27 mouse cellular contexts compared by ENCODE assay signal in the genomic region with DNA sequence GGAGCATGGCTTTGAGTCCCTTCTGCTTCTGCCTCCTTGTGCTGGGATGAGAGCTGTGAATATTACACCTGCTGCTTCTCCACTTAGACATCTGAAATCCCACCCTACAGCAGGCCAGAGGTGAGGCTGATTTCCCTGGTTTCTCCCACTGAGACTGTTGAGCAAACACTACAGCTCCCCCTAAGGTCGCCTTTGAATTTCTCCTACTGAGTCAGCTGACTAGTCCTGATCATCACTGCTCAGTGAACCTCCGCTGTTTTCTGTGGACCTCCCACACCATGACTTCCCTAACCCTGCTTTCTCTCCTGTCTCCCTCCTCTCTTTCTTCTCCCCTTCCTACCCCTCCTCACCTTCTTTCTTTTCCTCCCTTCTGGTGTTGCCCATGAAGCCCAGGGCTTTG. TPM values are rescaled to one million over a fixed set of nuclear protein-coding genes. Genes with fewer than 3 reads are reported as not detected.
DNase-seq lines count a peak whose midpoint lies in the region; ATAC-seq and TF ChIP-seq lines count a peak whose summit lies in the region.
"Had no signal": no experiment of that assay in that cellular context is flagged by ENCODE, and none has a peak within 500 bp of the region (broad histone marks: within the 10 kb centered on the region; RNA-seq: fewer than 3 reads in every experiment).

No protein-coding gene starts in this region.

- ATAC-seq in intestine, postnatal 0 days = no peak
- ATAC-seq in intestine, embryonic 15.5 days = no peak
- ATAC-seq in lung, embryonic 14.5 days (ENCODE audit: insufficient read depth) = no peak
- peak; percentile 62 for ATAC-seq in granulocyte monocyte progenitor cell, adult 5-6 weeks (replicated peaks; ENCODE audit: poor library complexity, severe bottlenecking)
- no peak for ATAC-seq in cerebellum, adult (ENCODE audit: insufficient number of reproducible peaks, low FRiP score, low TSS enrichment)
- ATAC-seq: forebrain, embryonic 14.5 days had no signal

- no peaks in the 10 kb centered on the region for H3K9me3 ChIP-seq in intestine, postnatal 0 days (ENCODE audit: control insufficient read depth)
- H3K9me3 ChIP-seq in intestine, embryonic 15.5 days = no peaks in the 10 kb centered on the region
- H3K9me3 ChIP-seq in lung, embryonic 14.5 days (ENCODE audit: low read depth, low read length) = no peaks in the 10 kb centered on the region
- H3K9me3 ChIP-seq: embryonic facial prominence, embryonic 15.5 days; hindbrain, embryonic 12.5 days; limb, embryonic 13.5 days; liver, embryonic 15.5 days; megakaryocyte, embryonic 14.5 days; neural tube, embryonic 12.5 days had no signal

- TF ChIP-seq CTCF in intestine, postnatal 0 days (IDR thresholded peaks at IDR 0.05; ENCODE audit: low read depth) = peak; percentile 40; the same call in 1 of the 2 replicates
- TF ChIP-seq CTCF in lung, embryonic 14.5 days (IDR thresholded peaks at IDR 0.05; ENCODE audit: low read depth) = 0 out of 2 replicates have a peak, but pooled peaks have one; percentile 12

- DNase-seq in lung, embryonic 14.5 days = no peak
- DNase-seq in lung, postnatal 4 days = no peak
- DNase-seq in right cerebral cortex, postnatal 36 days (ENCODE audit: low spot score in 2 of 2) = no peak
- DNase-seq: adrenal gland, postnatal 10 days; cerebellum, adult 8-10 months; cerebellum, postnatal 36 days; gastrocnemius, adult 2 months; heart, postnatal 14 days; kidney, adult 18-20 months; kidney, postnatal 14 days; lung, postnatal 14 days; midbrain, embryonic 14.5 days; right cerebral cortex, postnatal 4 days; thymus, adult 18-20 months; thymus, postnatal 36 days had no signal

- 0 out of 2 replicates have a peak, but pooled peaks cover 2% of the 10 kb centered on the region for H3K4me1 ChIP-seq in intestine, postnatal 0 days (replicated peaks; ENCODE audit: control insufficient read depth, insufficient read depth, low read length)
- H3K4me1 ChIP-seq in intestine, embryonic 15.5 days (replicated peaks) = no peaks in the 10 kb centered on the region
- no peaks in the 10 kb centered on the region for H3K4me1 ChIP-seq in lung, embryonic 14.5 days (ENCODE audit: insufficient read depth)
- H3K4me1 ChIP-seq: embryonic facial prominence, embryonic 15.5 days; hindbrain, embryonic 12.5 days; limb, embryonic 13.5 days; liver, embryonic 15.5 days; neural tube, embryonic 12.5 days had no signal

- WGBS in intestine, postnatal 0 days = 15% methylated on average over 2 of the region's 2 CpGs
- WGBS in intestine, embryonic 15.5 days = 14% methylated on average over 2 of the region's 2 CpGs
- 6% methylated on average over 2 of the region's 2 CpGs for WGBS in lung, embryonic 14.5 days

- H3K27ac ChIP-seq in intestine, postnatal 0 days (ENCODE audit: low read depth, low read length) = no peak overlapping the region
- no peak overlapping the region for H3K27ac ChIP-seq in intestine, embryonic 15.5 days
- no peak overlapping the region for H3K27ac ChIP-seq in lung, embryonic 14.5 days (ENCODE audit: low read depth)
- H3K27ac ChIP-seq: embryonic facial prominence, embryonic 15.5 days; gastrocnemius, adult 2 months; hindbrain, embryonic 12.5 days; limb, embryonic 13.5 days; liver, embryonic 15.5 days; neural tube, embryonic 12.5 days had no signal

- H3K4me3 ChIP-seq in intestine, postnatal 0 days (ENCODE audit: low read depth, low read length) = no peak overlapping the region
- no peak overlapping the region for H3K4me3 ChIP-seq in intestine, embryonic 15.5 days (replicated peaks)
- H3K4me3 ChIP-seq in lung, embryonic 14.5 days (ENCODE audit: low read depth, low read length) = no peak overlapping the region
- H3K4me3 ChIP-seq: embryonic facial prominence, embryonic 15.5 days; gastrocnemius, adult 2 months; hindbrain, embryonic 12.5 days; limb, embryonic 13.5 days; liver, embryonic 15.5 days; megakaryocyte, embryonic 14.5 days; neural tube, embryonic 12.5 days had no signal

- no peaks in the 10 kb centered on the region for H3K36me3 ChIP-seq in intestine, postnatal 0 days (ENCODE audit: control insufficient read depth, insufficient read depth)
- no peaks in the 10 kb centered on the region for H3K36me3 ChIP-seq in intestine, embryonic 15.5 days
- no peaks in the 10 kb centered on the region for H3K36me3 ChIP-seq in lung, embryonic 14.5 days (ENCODE audit: insufficient read depth)
- H3K36me3 ChIP-seq: embryonic facial prominence, embryonic 15.5 days; hindbrain, embryonic 12.5 days; limb, embryonic 13.5 days; liver, embryonic 15.5 days; neural tube, embryonic 12.5 days had no signal

- H3K4me2 ChIP-seq in intestine, postnatal 0 days (replicated peaks; ENCODE audit: low read depth) = no peak overlapping the region
- no peak overlapping the region for H3K4me2 ChIP-seq in intestine, embryonic 15.5 days (replicated peaks)
- no peak overlapping the region for H3K4me2 ChIP-seq in lung, embryonic 14.5 days
- H3K4me2 ChIP-seq: embryonic facial prominence, embryonic 15.5 days; heart, embryonic 11.5 days; hindbrain, embryonic 12.5 days; limb, embryonic 13.5 days; liver, embryonic 15.5 days; neural tube, embryonic 12.5 days had no signal

- no peaks in the 10 kb centered on the region for H3K27me3 ChIP-seq in intestine, postnatal 0 days (replicated peaks; ENCODE audit: control insufficient read depth, insufficient read depth, low read length)
- no peaks in the 10 kb centered on the region for H3K27me3 ChIP-seq in intestine, embryonic 15.5 days (replicated peaks)
- H3K27me3 ChIP-seq in lung, embryonic 14.5 days (ENCODE audit: insufficient read depth, low read length) = no peaks in the 10 kb centered on the region
- H3K27me3 ChIP-seq: embryonic facial prominence, embryonic 15.5 days; hindbrain, embryonic 12.5 days; limb, embryonic 13.5 days; megakaryocyte, embryonic 14.5 days; neural tube, embryonic 12.5 days had no signal

- no peak overlapping the region for H3K9ac ChIP-seq in intestine, postnatal 0 days (ENCODE audit: low read depth, low read length)
- no peak overlapping the region for H3K9ac ChIP-seq in intestine, embryonic 15.5 days
- H3K9ac ChIP-seq in lung, embryonic 14.5 days = no peak overlapping the region
- H3K9ac ChIP-seq: embryonic facial prominence, embryonic 15.5 days; hindbrain, embryonic 12.5 days; limb, embryonic 13.5 days; liver, embryonic 15.5 days; neural tube, embryonic 12.5 days had no signal

RNA-seq across cellular contexts. Expression of a gene that starts 32.5 kb away (rescaled TPM):
- polyA plus RNA-seq in intestine, postnatal 0 days (2015; fragmentation: Nextera tagmentation; extraction: Ambion mirVana) = 11.7 and 11.8 TPM in 2 replicates
- polyA plus RNA-seq in intestine, embryonic 15.5 days (2015; fragmentation: Nextera tagmentation; extraction: Ambion mirVana) = 18.4 and 20.9 TPM in 2 replicates
- 20.0 and 22.6 TPM in 2 replicates for polyA plus RNA-seq in lung, embryonic 14.5 days (2014; fragmentation: Nextera tagmentation; extraction: Ambion mirVana)
- 21.8 and 32.0 TPM in 2 replicates for total RNA-seq in granulocyte monocyte progenitor cell, adult 5-6 weeks (2014; fragmentation: Nextera tagmentation)
- total RNA-seq in granulocyte monocyte progenitor cell, adult 5-6 weeks (2017) = 16.8 and 22.9 TPM in 2 replicates

RNA-seq across cellular contexts. Expression of a gene that starts 46.1 kb away (rescaled TPM):
- polyA plus RNA-seq in intestine, postnatal 0 days (2015; fragmentation: Nextera tagmentation; extraction: Ambion mirVana) = 52.3 and 57.0 TPM in 2 replicates
- polyA plus RNA-seq in intestine, embryonic 15.5 days (2015; fragmentation: Nextera tagmentation; extraction: Ambion mirVana) = 71.8 and 86.0 TPM in 2 replicates
- 108 and 110 TPM in 2 replicates for polyA plus RNA-seq in lung, embryonic 14.5 days (2014; fragmentation: Nextera tagmentation; extraction: Ambion mirVana)
- total RNA-seq in granulocyte monocyte progenitor cell, adult 5-6 weeks (2014; fragmentation: Nextera tagmentation) = 77.6 and 89.9 TPM in 2 replicates
- total RNA-seq in granulocyte monocyte progenitor cell, adult 5-6 weeks (2017) = 131 and 135 TPM in 2 replicates
